Mouse (Mus musculus) spleen, embryonic (tissue): Measurements from ENCODE around the gene Ccng1.
"Not testable (repeated sequence)": the region's sequence is repeated elsewhere in the genome, so short reads cannot be mapped to it uniquely, and the experiment has no call there.

Experiments used
- CTCF ChIA-PET: fragments of 350-600 bp; sonication (Branson Sonifier 250); formaldehyde crosslinking; loops from one replicate; lab custom pipeline; 2022; lab: Charles Lee

Gene Ccng1

GRCm38 (mm10) chr11:40732997-40733338 is 22.1 kb downstream of the Ccng1 start:
- CTCF ChIA-PET: no interaction called here

DNA sequence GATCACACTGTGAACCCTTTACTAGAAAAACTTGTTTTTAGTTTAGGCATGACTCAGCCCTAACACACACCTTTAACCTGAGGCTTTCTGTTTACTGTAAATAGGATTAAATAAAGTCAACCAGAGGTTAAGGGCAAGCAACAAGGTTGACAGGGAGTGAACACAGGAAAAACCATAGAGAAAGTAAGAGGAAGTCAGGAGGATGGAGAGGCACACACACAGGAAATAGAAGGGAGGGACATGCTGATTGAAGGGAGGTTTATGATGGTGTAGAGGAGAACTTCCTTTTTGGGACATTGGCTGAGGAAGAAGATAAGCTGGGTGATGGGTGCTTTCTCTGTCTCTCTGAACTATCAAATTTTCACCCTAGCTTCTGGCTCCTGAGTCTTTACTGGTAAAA is 36.8 kb downstream of the Ccng1 start:
- CTCF ChIA-PET: no interaction called here

DNA sequence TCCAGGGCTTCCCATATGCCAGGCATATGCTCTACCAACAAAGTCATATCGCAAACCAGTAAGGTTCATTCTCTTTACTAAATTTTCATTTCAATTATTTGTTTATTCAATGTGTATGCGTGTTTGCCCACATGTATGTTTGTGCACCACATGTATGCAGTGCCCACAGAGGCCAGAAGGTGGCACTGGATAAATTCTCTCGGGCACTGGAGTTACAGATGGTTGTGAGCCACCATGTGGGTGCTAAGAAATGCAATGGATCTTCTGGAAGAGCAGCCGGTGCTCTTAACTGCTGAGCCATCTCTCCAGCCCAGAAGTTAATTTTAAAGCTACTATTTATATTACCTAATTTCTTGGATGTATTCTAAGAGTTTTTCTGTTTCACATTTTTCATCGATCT is 39.6 kb downstream of the Ccng1 start:
- CTCF ChIA-PET: no interaction called here

DNA sequence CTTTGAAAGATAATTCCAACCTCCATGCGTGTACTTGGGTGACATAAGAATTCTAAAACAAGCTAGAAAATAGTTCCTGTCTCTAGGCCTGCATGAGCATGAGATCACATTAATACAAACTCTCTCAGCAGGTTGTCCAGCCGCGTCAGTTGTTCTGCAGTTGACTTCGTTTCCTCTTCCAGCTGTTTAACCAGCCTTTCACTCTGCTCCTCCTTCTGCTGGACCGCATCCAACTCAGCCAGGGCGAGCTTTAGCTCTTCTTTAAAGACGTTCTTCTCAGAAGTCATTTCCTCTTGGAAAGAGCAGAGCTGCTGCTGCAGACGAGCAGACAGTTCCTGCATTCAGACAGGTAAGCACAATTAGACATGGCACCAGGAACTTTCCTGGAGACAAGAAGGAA is 41.3 kb downstream of the Ccng1 start:
- CTCF ChIA-PET: no interaction called here

DNA sequence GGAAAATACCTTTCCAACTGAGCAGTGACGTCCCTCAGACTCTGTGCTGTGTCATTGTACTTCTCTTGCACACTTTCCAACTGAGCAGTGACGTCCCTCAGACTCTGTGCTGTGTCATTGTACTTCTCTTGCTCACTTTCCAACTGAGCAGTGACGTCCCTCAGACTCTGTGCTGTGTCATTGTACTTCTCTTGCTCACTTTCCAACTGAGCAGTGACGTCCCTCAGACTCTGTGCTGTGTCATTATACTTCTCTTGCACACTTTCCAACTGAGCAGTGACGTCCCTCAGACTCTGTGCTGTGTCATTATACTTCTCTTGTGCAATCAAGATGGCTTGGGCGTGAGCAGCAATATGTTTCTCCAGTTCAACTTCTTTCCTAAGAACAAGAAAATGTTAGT is 45.2 kb downstream of the Ccng1 start:
- CTCF ChIA-PET: not testable (repeated sequence)
